Mouse (Mus musculus): ENCODE measurements around the gene H2afv.
"Not testable (repeated sequence)": the region's sequence is repeated elsewhere in the genome, so short reads cannot be mapped to it uniquely, and the experiment has no call there.

H2afv gene

GRCm38 (mm10) chr11:6468541-6468940 lies 24.3 kb upstream of the H2afv start:
- no peak for DNase-seq

GRCm38 (mm10) chr11:6465122-6465521 lies 20.9 kb upstream of the H2afv start:
- DNase-seq: peak; percentile 24 to 39

GRCm38 (mm10) chr11:6463159-6463837 lies 19.1 kb upstream of the H2afv start:
- no peak for DNase-seq

GRCm38 (mm10) chr11:6456083-6456482 lies 11.8 kb upstream of the H2afv start:
- no peak for DNase-seq

- not testable (repeated sequence) for DNase-seq
Observed at GRCm38 (mm10) chr11:6448155-6448554, 3.9 kb upstream of the H2afv start.

GRCm38 (mm10) chr11:6447493-6447892 lies 3.2 kb upstream of the H2afv start:
- no peak for DNase-seq

- DNase-seq: no peak
Observed at GRCm38 (mm10) chr11:6445951-6446350, 1.7 kb upstream of the H2afv start.

GRCm38 (mm10) chr11:6445441-6445840 lies 1.2 kb upstream of the H2afv start:
- no peak for DNase-seq

GRCm38 (mm10) chr11:6443727-6444076 lies 541 bp downstream of the H2afv start:
- DNase-seq: no peak

GRCm38 (mm10) chr11:6443102-6443501 lies 1.1 kb downstream of the H2afv start:
- no peak for DNase-seq

- no peak for DNase-seq
Observed at GRCm38 (mm10) chr11:6442566-6442965, 1.7 kb downstream of the H2afv start.

- no peak for DNase-seq
Observed at GRCm38 (mm10) chr11:6440171-6440570, 4.1 kb downstream of the H2afv start.

- DNase-seq: no peak
Observed at GRCm38 (mm10) chr11:6437667-6438066, 6.6 kb downstream of the H2afv start.

- peak; percentile 41 for DNase-seq
Observed at GRCm38 (mm10) chr11:6436442-6436841, 7.8 kb downstream of the H2afv start.

GRCm38 (mm10) chr11:6430186-6430585 lies 14.1 kb downstream of the H2afv start:
- DNase-seq: no peak

- no peak for DNase-seq
Observed at GRCm38 (mm10) chr11:6420722-6421350, 23.4 kb downstream of the H2afv start.

GRCm38 (mm10) chr11:6420283-6420703 lies 23.9 kb downstream of the H2afv start:
- no peak for DNase-seq

- not testable (repeated sequence) for DNase-seq
Observed at GRCm38 (mm10) chr11:6419156-6419555, 25.1 kb downstream of the H2afv start.

- DNase-seq: no peak
Observed at GRCm38 (mm10) chr11:6418751-6419150, 25.5 kb downstream of the H2afv start.

GRCm38 (mm10) chr11:6417490-6417889 lies 26.8 kb downstream of the H2afv start:
- DNase-seq: no peak

- DNase-seq: no peak
Observed at GRCm38 (mm10) chr11:6417069-6417468, 27.2 kb downstream of the H2afv start.

- DNase-seq: peak; percentile 73 to 84
Observed at GRCm38 (mm10) chr11:6416405-6417034, 27.7 kb downstream of the H2afv start.

- DNase-seq: peak; percentile 97
Observed at GRCm38 (mm10) chr11:6415551-6416404, 28.5 kb downstream of the H2afv start.
